Mouse (Mus musculus): Measurements from ENCODE around the gene Gpr155. TPM values are rescaled to one million over a fixed set of nuclear protein-coding genes. Genes with fewer than 3 reads are reported as not detected.

The Gpr155 gene
- polyA plus RNA-seq, 1 experiment, result 1.3 TPM

DNA sequence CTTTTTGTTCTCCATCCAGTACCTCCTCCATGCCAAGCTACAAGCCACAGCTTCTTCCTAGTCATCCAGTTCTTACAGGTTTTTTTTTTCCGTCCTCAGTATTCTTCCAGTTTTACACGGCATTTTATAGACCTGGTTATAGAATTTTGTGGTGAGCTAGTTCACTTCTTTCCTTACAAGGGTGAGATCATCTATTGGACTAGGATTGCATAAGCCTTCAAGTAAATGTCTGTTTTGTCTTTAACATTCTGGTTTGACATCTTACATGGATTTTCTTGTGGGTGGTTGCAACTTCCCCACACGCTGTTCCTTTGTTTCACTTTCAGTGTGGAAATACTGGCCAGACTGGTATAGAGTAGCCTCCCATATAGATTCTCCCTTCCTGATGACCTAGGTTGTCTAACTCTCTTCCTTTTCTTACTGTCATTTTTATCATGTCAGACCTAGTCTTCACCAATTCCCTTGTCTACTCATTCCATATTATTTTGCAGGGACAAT lies 10.5 kb upstream of the Gpr155 start:
- TF ChIP-seq CTCF (IDR thresholded peaks at IDR 0.05; ENCODE audit: control insufficient read depth, insufficient read depth, insufficient read length) (no peak), CEBPB (IDR thresholded peaks at IDR 0.05; ENCODE audit: low read depth) (peak; percentile 33)
- no peaks in the 10 kb centered on the region for H3K27me3 ChIP-seq (ENCODE audit: control insufficient read depth, insufficient read depth, insufficient read length)
- no peaks in the 10 kb centered on the region for H3K36me3 ChIP-seq (ENCODE audit: control insufficient read depth, insufficient read depth)
- no peak overlapping the region for H3ac ChIP-seq (ENCODE audit: control insufficient read depth, insufficient read length, low read depth)
- no peaks in the 10 kb centered on the region for H3K79me3 ChIP-seq (ENCODE audit: low read depth)
- no peaks in the 10 kb centered on the region for H3K79me2 ChIP-seq (ENCODE audit: control insufficient read depth, insufficient read depth)
- H3K4me3 ChIP-seq (ENCODE audit: insufficient read depth, poor library complexity, severe bottlenecking), result no peak overlapping the region

DNA sequence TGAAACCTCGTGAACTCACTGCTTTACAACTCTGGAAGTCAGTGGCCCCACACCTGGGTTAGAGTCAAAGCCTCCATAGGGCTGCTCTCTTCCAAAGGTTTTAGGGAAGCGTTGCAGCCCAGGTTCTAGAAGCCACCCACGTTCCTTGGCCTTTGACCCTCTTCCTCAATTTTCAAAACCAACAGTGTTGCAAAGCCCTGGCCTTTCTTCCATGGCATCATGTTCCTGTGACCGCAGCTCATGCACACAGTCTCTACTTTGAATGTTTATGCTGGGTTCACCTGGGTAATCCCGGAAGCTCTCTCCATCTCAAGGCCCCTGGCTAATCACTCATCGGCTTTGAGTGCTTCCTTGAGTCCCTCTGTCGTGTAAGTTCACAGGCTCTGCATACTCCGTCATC lies 9.1 kb upstream of the Gpr155 start:
- Histone ChIP-seq H3K79me3 (ENCODE audit: low read depth) (no peaks in the 10 kb centered on the region), H3K36me3 (ENCODE audit: control insufficient read depth, insufficient read depth) (no peaks in the 10 kb centered on the region), H3K79me2 (ENCODE audit: control insufficient read depth, insufficient read depth) (no peaks in the 10 kb centered on the region), H3K27me3 (ENCODE audit: control insufficient read depth, insufficient read depth, insufficient read length) (no peaks in the 10 kb centered on the region), H3ac (ENCODE audit: control insufficient read depth, insufficient read length, low read depth) (no peak overlapping the region), H3K4me3 (ENCODE audit: insufficient read depth, poor library complexity, severe bottlenecking) (no peak overlapping the region)
- no peak for TF ChIP-seq CEBPB (IDR thresholded peaks at IDR 0.05; ENCODE audit: low read depth)

DNA sequence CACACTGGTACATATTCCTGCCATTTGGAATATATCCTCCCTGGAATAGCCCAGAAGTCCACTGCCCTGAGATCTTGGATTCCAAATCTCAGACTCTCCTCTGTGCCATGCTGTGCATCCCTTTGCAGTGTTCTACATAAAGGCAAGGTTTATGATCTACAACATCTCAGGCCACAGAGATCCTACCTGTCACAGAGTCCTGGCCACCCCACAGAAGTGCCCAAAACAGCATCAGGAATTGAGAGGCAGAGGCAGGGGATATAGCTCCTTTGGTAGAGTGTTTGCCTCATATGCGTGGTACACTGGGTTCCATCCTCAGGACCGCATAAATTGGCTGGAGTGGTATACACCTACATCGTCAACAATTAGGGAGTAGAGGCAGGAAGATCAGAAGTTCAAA lies 8.1 kb upstream of the Gpr155 start:
- no peaks in the 10 kb centered on the region for H3K36me3 ChIP-seq (ENCODE audit: control insufficient read depth, insufficient read depth)
- no peaks in the 10 kb centered on the region for H3K27me3 ChIP-seq (ENCODE audit: control insufficient read depth, insufficient read depth, insufficient read length)
- TF ChIP-seq CTCF (IDR thresholded peaks at IDR 0.05; ENCODE audit: control insufficient read depth, insufficient read depth, insufficient read length) (no peak), MYOG (IDR thresholded peaks at IDR 0.05; ENCODE audit: control insufficient read depth, extremely low read depth, insufficient read length) (no peak), MAX (IDR thresholded peaks at IDR 0.05) (no peak), CEBPB (IDR thresholded peaks at IDR 0.05; ENCODE audit: low read depth) (no peak), MYOD1 (IDR thresholded peaks at IDR 0.05; ENCODE audit: control insufficient read depth, insufficient read length, low read depth) (no peak), FOSL1 (IDR thresholded peaks at IDR 0.05; ENCODE audit: insufficient read depth, low read length, poor library complexity, severe bottlenecking) (no peak), USF1 (IDR thresholded peaks at IDR 0.05; ENCODE audit: low read depth) (no peak)
- no peak overlapping the region for H3K4me3 ChIP-seq (ENCODE audit: insufficient read depth, poor library complexity, severe bottlenecking)
- H3K79me3 ChIP-seq (ENCODE audit: low read depth), result no peaks in the 10 kb centered on the region
- no peaks in the 10 kb centered on the region for H3K79me2 ChIP-seq (ENCODE audit: control insufficient read depth, insufficient read depth)
- H3ac ChIP-seq (ENCODE audit: control insufficient read depth, insufficient read length, low read depth), result no peak overlapping the region

DNA sequence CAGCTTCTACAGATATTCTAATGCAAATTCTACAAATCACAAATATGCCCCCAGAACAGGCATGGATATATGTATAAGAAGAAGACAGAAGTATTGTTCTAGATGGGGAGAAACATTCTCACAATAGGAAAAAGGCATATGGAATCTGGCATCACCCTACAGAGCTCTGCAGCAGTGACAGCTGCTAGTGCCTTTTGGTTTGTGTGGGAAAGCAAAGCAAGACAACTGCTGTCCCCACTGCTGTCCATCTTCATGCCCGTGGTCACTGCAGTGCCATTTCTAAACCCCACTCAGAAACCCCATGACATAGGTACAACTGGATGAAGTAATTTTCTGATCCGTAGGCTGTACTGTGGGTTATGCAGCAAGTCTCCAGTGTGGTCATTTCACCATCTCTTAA lies 6.4 kb upstream of the Gpr155 start:
- no peak overlapping the region for H3K4me3 ChIP-seq (ENCODE audit: insufficient read depth, poor library complexity, severe bottlenecking)
- no peaks in the 10 kb centered on the region for H3K36me3 ChIP-seq (ENCODE audit: control insufficient read depth, insufficient read depth)
- no peak overlapping the region for H3ac ChIP-seq (ENCODE audit: control insufficient read depth, insufficient read length, low read depth)
- H3K27me3 ChIP-seq (ENCODE audit: control insufficient read depth, insufficient read depth, insufficient read length), result no peaks in the 10 kb centered on the region
- no peaks in the 10 kb centered on the region for H3K79me2 ChIP-seq (ENCODE audit: control insufficient read depth, insufficient read depth)
- no peak for TF ChIP-seq MAX (IDR thresholded peaks at IDR 0.05)
- TF ChIP-seq MYOG (IDR thresholded peaks at IDR 0.05; ENCODE audit: control insufficient read depth, extremely low read depth, insufficient read length), result no peak
- TF ChIP-seq USF1 (IDR thresholded peaks at IDR 0.05; ENCODE audit: low read depth), result no peak
- no peak for TF ChIP-seq MYOD1 (IDR thresholded peaks at IDR 0.05; ENCODE audit: control insufficient read depth, insufficient read length, low read depth)
- TF ChIP-seq CEBPB (IDR thresholded peaks at IDR 0.05; ENCODE audit: low read depth), result no peak
- no peak for TF ChIP-seq FOSL1 (IDR thresholded peaks at IDR 0.05; ENCODE audit: insufficient read depth, low read length, poor library complexity, severe bottlenecking)
- no peak for TF ChIP-seq CTCF (IDR thresholded peaks at IDR 0.05; ENCODE audit: control insufficient read depth, insufficient read depth, insufficient read length)
- no peaks in the 10 kb centered on the region for H3K79me3 ChIP-seq (ENCODE audit: low read depth)

DNA sequence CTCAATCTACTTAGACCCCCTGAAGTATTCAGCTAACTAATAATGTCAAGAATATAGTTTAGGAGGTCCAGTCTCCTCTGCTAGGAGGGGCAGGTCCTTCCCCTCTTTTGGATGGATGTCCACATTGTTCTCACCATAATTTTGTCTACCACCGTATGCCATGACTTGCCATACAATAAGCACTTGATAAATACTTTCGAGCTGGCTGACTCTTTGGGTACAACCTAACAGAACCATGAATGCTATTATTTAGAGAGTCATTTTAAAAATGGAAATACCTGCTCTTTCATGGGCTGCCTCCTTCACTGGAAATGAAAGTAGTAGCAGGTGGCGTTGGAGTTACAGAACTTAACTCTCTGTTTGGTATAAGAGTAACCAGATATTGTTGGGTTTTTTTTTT lies 3.6 kb upstream of the Gpr155 start:
- Histone ChIP-seq H3ac (ENCODE audit: control insufficient read depth, insufficient read length, low read depth) (no peak overlapping the region), H3K4me3 (ENCODE audit: insufficient read depth, poor library complexity, severe bottlenecking) (no peak overlapping the region), H3K27me3 (ENCODE audit: control insufficient read depth, insufficient read depth, insufficient read length) (no peaks in the 10 kb centered on the region), H3K79me3 (ENCODE audit: low read depth) (no peaks in the 10 kb centered on the region), H3K36me3 (ENCODE audit: control insufficient read depth, insufficient read depth) (no peaks in the 10 kb centered on the region), H3K79me2 (ENCODE audit: control insufficient read depth, insufficient read depth) (no peaks in the 10 kb centered on the region)
- TF ChIP-seq MAX (IDR thresholded peaks at IDR 0.05) (no peak), FOSL1 (IDR thresholded peaks at IDR 0.05; ENCODE audit: insufficient read depth, low read length, poor library complexity, severe bottlenecking) (no peak), MYOG (IDR thresholded peaks at IDR 0.05; ENCODE audit: control insufficient read depth, extremely low read depth, insufficient read length) (no peak), CEBPB (IDR thresholded peaks at IDR 0.05; ENCODE audit: low read depth) (no peak), MYOD1 (IDR thresholded peaks at IDR 0.05; ENCODE audit: control insufficient read depth, insufficient read length, low read depth) (no peak), CTCF (IDR thresholded peaks at IDR 0.05; ENCODE audit: control insufficient read depth, insufficient read depth, insufficient read length) (no peak), USF1 (IDR thresholded peaks at IDR 0.05; ENCODE audit: low read depth) (no peak)

DNA sequence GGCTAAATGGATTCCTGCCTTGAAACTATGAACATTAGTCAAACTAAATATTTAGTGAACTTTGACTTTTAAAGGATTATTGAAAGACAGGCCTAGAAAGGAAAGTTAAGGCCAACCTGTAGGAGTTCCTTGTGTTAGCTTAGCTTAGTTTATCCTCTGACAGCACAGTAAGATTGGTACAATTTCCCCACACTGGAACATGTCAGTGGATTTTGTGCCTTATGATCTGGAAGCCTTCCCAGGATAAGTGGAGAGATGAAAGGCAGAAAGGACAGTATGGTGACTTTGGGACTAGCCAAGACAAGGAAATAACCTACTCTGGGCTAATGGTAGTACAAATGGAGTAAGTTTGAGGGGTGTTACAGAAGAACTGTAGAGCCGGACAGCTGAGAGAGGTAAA lies 1.4 kb upstream of the Gpr155 start:
- no peaks in the 10 kb centered on the region for H3K36me3 ChIP-seq (ENCODE audit: control insufficient read depth, insufficient read depth)
- no peaks in the 10 kb centered on the region for H3K27me3 ChIP-seq (ENCODE audit: control insufficient read depth, insufficient read depth, insufficient read length)
- H3ac ChIP-seq (ENCODE audit: control insufficient read depth, insufficient read length, low read depth), result no peak overlapping the region
- TF ChIP-seq FOSL1 (IDR thresholded peaks at IDR 0.05; ENCODE audit: insufficient read depth, low read length, poor library complexity, severe bottlenecking), result no peak
- H3K79me2 ChIP-seq (ENCODE audit: control insufficient read depth, insufficient read depth), result no peaks in the 10 kb centered on the region
- no peak overlapping the region for H3K4me3 ChIP-seq (ENCODE audit: insufficient read depth, poor library complexity, severe bottlenecking)
- H3K79me3 ChIP-seq (ENCODE audit: low read depth), result no peaks in the 10 kb centered on the region

Measured in C2C12 (cell line).